Comparison of ENCODE assay signal across 8 mouse cellular contexts in genomic region chr13:30186456-30186855, GRCm38 (mm10). TPM values are rescaled to one million over a fixed set of nuclear protein-coding genes. Genes with fewer than 3 reads are reported as not detected.
DNase-seq lines count a peak whose midpoint lies in the region; ATAC-seq and TF ChIP-seq lines count a peak whose summit lies in the region.

No protein-coding gene starts in this region.

- peak; percentile 94 for ATAC-seq in embryonic facial prominence, embryonic 14.5 days (ENCODE audit: low read depth)
- ATAC-seq in stomach, postnatal 0 days (ENCODE audit: low FRiP score, low TSS enrichment) = peak; percentile 68

- DNase-seq in cerebellum, postnatal 4 days (ENCODE audit: low spot score in 2 of 2) = peak; percentile 20 to 21
- DNase-seq in cerebellum, adult 18-20 months = no peak
- peak; percentile 90 for DNase-seq in embryonic facial prominence, embryonic 14.5 days (ENCODE audit: low spot score)
- peak; percentile 51 to 71 for DNase-seq in layer of hippocampus, adult 2 months (ENCODE audit: low spot score in 2 of 2)
- peak; percentile 7 for DNase-seq in lung, postnatal 25 days (ENCODE audit: low spot score)
- peak; percentile 37 for DNase-seq in stomach, postnatal 0 days (ENCODE audit: low spot score)
- DNase-seq in testis, postnatal 14 days (ENCODE audit: low spot score) = no peak
- no peak for DNase-seq in ovary, postnatal 10 days (ENCODE audit: low spot score)

- no peak for TF ChIP-seq EP300 in stomach, postnatal 0 days (optimal IDR thresholded peaks at IDR 0.05)

- H3K4me3 ChIP-seq in embryonic facial prominence, embryonic 14.5 days (ENCODE audit: low read depth, low read length) = no peak overlapping the region
- no peak overlapping the region; the same call in 1 of the 2 replicates for H3K4me3 ChIP-seq in layer of hippocampus, adult 2 months
- no peak overlapping the region for H3K4me3 ChIP-seq in stomach, postnatal 0 days (ENCODE audit: low read depth, low read length)

- 42% methylated on average over 8 of the region's 8 CpGs for WGBS in embryonic facial prominence, embryonic 14.5 days
- WGBS in stomach, postnatal 0 days = 40% methylated on average over 8 of the region's 8 CpGs

- peak overlapping the region; percentile 10 for H3K27ac ChIP-seq in embryonic facial prominence, embryonic 14.5 days (replicated peaks; ENCODE audit: low read depth, low read length)
- H3K27ac ChIP-seq in layer of hippocampus, adult 2 months = peak overlapping the region; percentile 82
- H3K27ac ChIP-seq in stomach, postnatal 0 days (replicated peaks) = 0 out of 2 replicates have a peak overlapping the region, but pooled peaks have one; percentile 45

- H3K4me1 ChIP-seq in embryonic facial prominence, embryonic 14.5 days (ENCODE audit: control insufficient read depth, insufficient read depth, low read length) = peaks cover 3% of the 10 kb centered on the region; the same call in 1 of the 2 replicates
- H3K4me1 ChIP-seq in stomach, postnatal 0 days (replicated peaks; ENCODE audit: control insufficient read depth, insufficient read depth) = no peaks in the 10 kb centered on the region

- TF ChIP-seq CTCF in layer of hippocampus, adult 2 months (conservative IDR thresholded peaks at IDR 0.05) = 0 out of 2 replicates have a peak, but pooled peaks have one; percentile 10
- TF ChIP-seq CTCF in stomach, postnatal 0 days (IDR thresholded peaks at IDR 0.05; ENCODE audit: low read depth) = no peak

- no peaks in the 10 kb centered on the region for H3K36me3 ChIP-seq in embryonic facial prominence, embryonic 14.5 days (ENCODE audit: control insufficient read depth, insufficient read depth, low read length)
- no peaks in the 10 kb centered on the region for H3K36me3 ChIP-seq in stomach, postnatal 0 days (ENCODE audit: control insufficient read depth, insufficient read depth, low read length)

- H3K27me3 ChIP-seq in embryonic facial prominence, embryonic 14.5 days (replicated peaks; ENCODE audit: control insufficient read depth, insufficient read depth, low read length) = no peaks in the 10 kb centered on the region
- no peaks in the 10 kb centered on the region for H3K27me3 ChIP-seq in stomach, postnatal 0 days (ENCODE audit: control insufficient read depth, insufficient read depth, low read length)

- no peak overlapping the region for H3K4me2 ChIP-seq in embryonic facial prominence, embryonic 14.5 days (ENCODE audit: low read depth, low read length)
- H3K4me2 ChIP-seq in stomach, postnatal 0 days (replicated peaks; ENCODE audit: low read depth) = peak overlapping the region; percentile 14; the same call in 1 of the 2 replicates

- no peaks in the 10 kb centered on the region for H3K9me3 ChIP-seq in embryonic facial prominence, embryonic 14.5 days (ENCODE audit: control insufficient read depth, low read length)
- H3K9me3 ChIP-seq in stomach, postnatal 0 days (ENCODE audit: control insufficient read depth, low read length) = no peaks in the 10 kb centered on the region

- H3K9ac ChIP-seq in embryonic facial prominence, embryonic 14.5 days (ENCODE audit: low read depth, low read length) = no peak overlapping the region
- H3K9ac ChIP-seq in stomach, postnatal 0 days (ENCODE audit: low read length) = no peak overlapping the region

RNA-seq across cellular contexts. Expression of gene Mboat1, which starts 50.2 kb away (rescaled TPM):
- 15.4 and 16.6 TPM in 2 replicates for polyA plus RNA-seq in embryonic facial prominence, embryonic 14.5 days (2014; fragmentation: Nextera tagmentation; extraction: Ambion mirVana)
- total RNA-seq in layer of hippocampus, adult 2 months (2021) = 1 to 10 TPM; 1.5 to 2.2 TPM
- polyA plus RNA-seq in stomach, postnatal 0 days (2015; fragmentation: Nextera tagmentation; extraction: Ambion mirVana) = 98.7 and 104 TPM in 2 replicates

Comparison
In these comparisons a context has a peak if more than half of its experiments do, and no peak if none do; other contexts are left out.
1. DNase-seq: peak in cerebellum, postnatal 4 days (2 of 2), embryonic facial prominence, embryonic 14.5 days (single experiment), layer of hippocampus, adult 2 months (2 of 2), lung, postnatal 25 days (single experiment) and stomach, postnatal 0 days (single experiment); none in cerebellum, adult 18-20 months (0 of 2), testis, postnatal 14 days (single experiment) and ovary, postnatal 10 days (single experiment).
2. H3K27ac ChIP-seq: peak in every context shown above with its lines; median percentile 82 in layer of hippocampus, adult 2 months; 45 in stomach, postnatal 0 days; 10 in embryonic facial prominence, embryonic 14.5 days.